Mouse (Mus musculus) limb, embryonic 13.5 days (tissue): ENCODE measurements around the gene Cylc2. TPM values are rescaled to one million over a fixed set of nuclear protein-coding genes. Genes with fewer than 3 reads are reported as not detected.

Experiments used
- ATAC-seq: fragments of 200-750 bp; cut with Nextera tagmentation; 2 replicates; pipeline ENCODE4 v1.8.0; 2017; ENCODE audit warnings: low read depth, moderate number of reproducible peaks, moderate TSS enrichment; ENCODE audit not compliant: low FRiP score
- H3K27ac ChIP-seq: fragments of 300-500 bp; sonication (generic); 2 replicates; pipeline ENCODE4 v1.5.1; 2015; ENCODE audit warnings: inconsistent platforms, mild to moderate bottlenecking, moderate library complexity
- H3K27me3 ChIP-seq: fragments of 300-500 bp; sonication (generic); 2 replicates; pipeline ENCODE4 v1.6.1; 2015; ENCODE audit warnings: mild to moderate bottlenecking, inconsistent platforms
- H3K36me3 ChIP-seq: fragments of 300-500 bp; sonication (generic); 2 replicates; pipeline ENCODE4 v1.6.1; 2015; ENCODE audit warnings: inconsistent platforms, mild to moderate bottlenecking, moderate library complexity
- H3K4me1 ChIP-seq: fragments of 300-500 bp; sonication (generic); 2 replicates; pipeline ENCODE4 v1.6.1; 2015; ENCODE audit warnings: inconsistent platforms
- H3K4me2 ChIP-seq: fragments of 300-500 bp; sonication (generic); replicated peaks from 2 replicates; pipeline ENCODE4 v1.6.1; 2015; ENCODE audit warnings: inconsistent platforms, mild to moderate bottlenecking, moderate library complexity
- H3K4me3 ChIP-seq: fragments of 300-500 bp; sonication (generic); 2 replicates; pipeline ENCODE4 v1.5.1; 2015; ENCODE audit warnings: moderate library complexity, mild to moderate bottlenecking, inconsistent platforms
- H3K9ac ChIP-seq: fragments of 300-500 bp; sonication (generic); 2 replicates; pipeline ENCODE4 v1.6.1; 2015; ENCODE audit warnings: mild to moderate bottlenecking, inconsistent platforms
- H3K9me3 ChIP-seq: fragments of 300-500 bp; sonication (generic); 2 replicates; pipeline ENCODE4 v1.6.1; 2016; ENCODE audit warnings: inconsistent platforms
- WGBS: fragments of 180-500 bp; shearing (Covaris S2); methylation state at CpG from one replicate; pipeline ENCODE4 v1.1.7; 2015; 5-methylcytosine and 5-hydroxymethylcytosine counted together
- polyA plus RNA-seq: library from polyadenylated mRNA; unstranded; fragments of >200 nt; fragmentation: Nextera tagmentation; extraction: Ambion mirVana; gene quantifications from 2 replicates; pipeline ENCODE4 v1.2.1, GENCODE M21; 2015

Cylc2 gene
- polyA plus RNA-seq, result not detected in 2 replicates

- H3K4me3 ChIP-seq, result no peak within 1 kb of the TSS
- no peaks in the 10 kb centered on the region for H3K4me1 ChIP-seq
- no peak within 1 kb of the TSS for H3K4me2 ChIP-seq
- H3K9ac ChIP-seq, result no peak within 1 kb of the TSS
- H3K9me3 ChIP-seq, result no peaks in the 10 kb centered on the region
- no peaks in the 10 kb centered on the region for H3K27me3 ChIP-seq
- no peaks in the 10 kb centered on the region for H3K36me3 ChIP-seq
- 80% methylated on average over 1 of the region's 1 CpGs for WGBS
- no peak within 1 kb of the TSS for H3K27ac ChIP-seq
- ATAC-seq, result no peak
Observed at GRCm38 (mm10) chr4:51216378-51216777, at the start of gene Cylc2. Cylc2 (plus strand) TSS chr4:51216678.
